Mouse (Mus musculus) lung, postnatal 0 days (tissue): ENCODE data around the gene Tmem240.

Source experiments
- CTCF ChIP-seq: IDR thresholded peaks from 2 replicates; pipeline ENCODE4 v1.5.1; 2016; ENCODE audit warnings: antibody characterized with exemption, mild to moderate bottlenecking
- EP300 ChIP-seq: IDR thresholded peaks from 2 replicates; pipeline ENCODE4 v1.6.1; 2016; ENCODE audit warnings: antibody characterized with exemption, mild to moderate bottlenecking, control low read depth

GRCm38 (mm10) chr4:155784081-155784701 lies 49.6 kb downstream of the Tmem240 start:
- TF ChIP-seq EP300, result no peak
- TF ChIP-seq CTCF, result peak; percentile 82
